Mouse (Mus musculus): ENCODE measurements around the gene Gtse1.

Gene Gtse1

DNA sequence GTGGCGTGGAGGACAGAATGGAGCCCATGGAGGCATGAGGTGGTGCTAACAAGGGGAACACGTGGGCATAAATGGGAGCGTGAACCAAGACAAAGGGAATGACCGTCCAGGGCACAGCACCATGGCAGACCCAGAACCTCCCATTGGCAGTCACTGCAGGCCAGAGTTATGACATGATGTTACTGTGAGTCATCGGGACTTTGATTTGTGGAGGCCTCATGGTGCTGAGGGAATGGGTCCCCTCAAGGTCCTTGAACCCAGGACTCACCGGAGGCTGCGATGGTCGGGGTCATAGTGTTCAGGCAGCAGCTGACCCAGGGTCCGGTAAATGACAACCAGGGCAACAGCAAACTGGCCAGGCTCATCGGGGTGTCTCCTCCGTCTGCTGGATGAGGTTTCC, 62.3 kb downstream of the Gtse1 start:
- no peak for DNase-seq (ENCODE audit: low read depth, low spot score)

Measured in retina, postnatal 7 days (tissue).